Mouse (Mus musculus): ENCODE measurements around the gene Pcbp3. TPM values are rescaled to one million over a fixed set of nuclear protein-coding genes. Genes with fewer than 3 reads are reported as not detected.

Pcbp3 gene
- polyA plus RNA-seq, 1 experiment from 2014 or later = 11.9 TPM

DNA sequence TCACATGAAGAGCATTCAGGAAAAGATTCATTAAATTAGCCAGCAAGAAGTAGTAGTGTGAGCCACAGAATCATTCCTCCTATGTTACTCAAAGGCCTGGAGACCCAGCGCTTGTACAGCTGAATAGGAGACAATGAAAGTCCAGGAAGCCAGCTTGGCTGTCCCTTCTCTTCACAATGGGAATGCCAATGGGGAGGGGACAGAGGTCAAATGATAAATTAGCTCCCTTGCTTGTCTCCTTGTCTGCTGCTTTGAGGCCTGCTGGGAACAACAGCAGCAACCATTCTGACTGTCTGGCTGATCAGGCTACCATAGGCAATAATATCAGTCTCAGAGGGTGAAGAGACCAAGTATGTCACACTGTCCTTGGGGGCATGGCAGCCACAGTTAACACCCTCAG is 130.5 kb downstream of the Pcbp3 start:
- Histone ChIP-seq H3K9me3 (replicated peaks; ENCODE audit: control insufficient read depth, low read length) (peaks cover 5% of the 10 kb centered on the region), H3K9ac (ENCODE audit: low read length) (no peak overlapping the region), H3K4me2 (ENCODE audit: low read depth, low read length) (no peak overlapping the region), H3K27me3 (ENCODE audit: control insufficient read depth, insufficient read depth, low read length) (no peaks in the 10 kb centered on the region), H3K4me3 (ENCODE audit: low read length) (no peak overlapping the region), H3K27ac (ENCODE audit: low read length) (no peak overlapping the region), H3K4me1 (ENCODE audit: control insufficient read depth, insufficient read depth, low read length) (no peaks in the 10 kb centered on the region), H3K36me3 (ENCODE audit: control insufficient read depth, insufficient read depth) (no peaks in the 10 kb centered on the region)
- WGBS = 83% methylated on average over 1 of the region's 1 CpGs
- no peak for ATAC-seq (replicated peaks; ENCODE audit: extremely low read depth, insufficient read depth, low FRiP score)

DNA sequence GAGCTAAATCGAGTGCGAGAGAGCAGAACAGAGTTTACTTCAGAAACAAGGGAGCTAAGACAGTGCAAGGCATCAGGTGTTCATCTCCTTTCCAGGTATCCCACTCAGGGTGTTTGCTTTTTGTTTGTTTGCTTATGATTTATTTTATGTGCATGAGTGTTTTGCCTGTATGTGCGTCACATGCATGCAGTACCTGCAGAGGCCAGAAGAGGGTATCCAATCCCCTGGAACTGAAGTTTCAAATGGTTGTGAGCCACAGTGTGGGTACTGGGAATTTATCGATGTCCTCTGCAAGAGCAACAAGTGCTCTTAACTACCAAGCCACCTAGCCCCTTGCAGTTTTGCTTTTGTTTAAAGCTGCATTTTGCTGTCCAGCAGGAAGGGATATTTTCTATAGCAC is 132.8 kb downstream of the Pcbp3 start:
- Histone ChIP-seq H3K36me3 (ENCODE audit: control insufficient read depth, insufficient read depth) (no peaks in the 10 kb centered on the region), H3K27me3 (ENCODE audit: control insufficient read depth, insufficient read depth, low read length) (no peaks in the 10 kb centered on the region), H3K4me1 (ENCODE audit: control insufficient read depth, insufficient read depth, low read length) (no peaks in the 10 kb centered on the region), H3K4me3 (ENCODE audit: low read length) (no peak overlapping the region), H3K4me2 (ENCODE audit: low read depth, low read length) (no peak overlapping the region), H3K9ac (ENCODE audit: low read length) (no peak overlapping the region), H3K9me3 (replicated peaks; ENCODE audit: control insufficient read depth, low read length) (peaks cover 5% of the 10 kb centered on the region), H3K27ac (ENCODE audit: low read length) (no peak overlapping the region)
- 96% methylated on average over 4 of the region's 4 CpGs for WGBS
- ATAC-seq (replicated peaks; ENCODE audit: extremely low read depth, insufficient read depth, low FRiP score) = no peak

DNA sequence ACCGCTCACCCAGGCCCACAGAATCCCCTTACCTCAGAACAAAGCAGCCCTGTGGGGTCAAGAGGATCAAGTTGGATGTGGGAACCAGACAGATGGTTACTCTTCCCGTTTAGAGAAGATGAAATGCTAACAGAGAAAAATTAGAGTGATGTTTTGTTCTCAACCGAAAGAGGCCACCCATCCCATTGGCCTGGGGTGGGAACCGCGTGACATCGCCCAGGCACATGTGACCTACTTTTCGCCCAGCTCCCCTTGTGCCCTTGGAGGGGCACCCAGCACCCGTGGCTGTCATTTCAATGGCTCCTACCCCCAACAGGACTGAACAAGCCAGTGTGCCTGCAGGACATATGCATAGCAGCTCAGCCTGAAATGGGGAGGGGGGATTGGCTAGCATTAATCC is 139.0 kb downstream of the Pcbp3 start:
- WGBS = 83% methylated on average over 8 of the region's 8 CpGs
- ATAC-seq (replicated peaks; ENCODE audit: extremely low read depth, insufficient read depth, low FRiP score) = no peak
- Histone ChIP-seq H3K4me1 (ENCODE audit: control insufficient read depth, insufficient read depth, low read length) (no peaks in the 10 kb centered on the region), H3K4me3 (ENCODE audit: low read length) (no peak overlapping the region), H3K9ac (ENCODE audit: low read length) (no peak overlapping the region), H3K36me3 (ENCODE audit: control insufficient read depth, insufficient read depth) (no peaks in the 10 kb centered on the region), H3K9me3 (replicated peaks; ENCODE audit: control insufficient read depth, low read length) (no peaks in the 10 kb centered on the region), H3K4me2 (ENCODE audit: low read depth, low read length) (no peak overlapping the region), H3K27ac (ENCODE audit: low read length) (no peak overlapping the region), H3K27me3 (ENCODE audit: control insufficient read depth, insufficient read depth, low read length) (no peaks in the 10 kb centered on the region)

DNA sequence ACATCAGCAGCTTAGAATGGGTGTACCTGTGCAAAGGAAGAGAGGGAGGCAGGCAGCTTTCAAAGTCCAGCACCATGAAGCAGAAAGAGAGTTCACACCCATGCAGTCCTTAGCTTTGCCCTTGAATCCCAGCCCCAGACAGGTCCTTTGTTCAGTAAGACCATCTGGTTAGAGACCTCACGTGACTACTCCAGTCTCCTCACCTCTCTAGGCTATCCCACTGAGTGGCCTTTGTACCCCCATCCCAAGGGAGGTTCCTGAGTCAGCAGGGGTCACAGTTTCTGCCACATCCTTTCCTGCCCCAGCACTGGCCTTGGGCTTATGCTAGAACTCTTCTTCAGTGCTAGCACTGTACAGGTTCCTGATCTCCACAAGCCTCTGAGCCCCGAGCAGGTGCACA is 142.4 kb downstream of the Pcbp3 start:
- Histone ChIP-seq H3K4me3 (ENCODE audit: low read length) (no peak overlapping the region), H3K27me3 (ENCODE audit: control insufficient read depth, insufficient read depth, low read length) (no peaks in the 10 kb centered on the region), H3K36me3 (ENCODE audit: control insufficient read depth, insufficient read depth) (no peaks in the 10 kb centered on the region), H3K4me1 (ENCODE audit: control insufficient read depth, insufficient read depth, low read length) (0 out of 2 replicates have a peak, but pooled peaks cover 2% of the 10 kb centered on the region), H3K9me3 (replicated peaks; ENCODE audit: control insufficient read depth, low read length) (no peaks in the 10 kb centered on the region), H3K4me2 (ENCODE audit: low read depth, low read length) (no peak overlapping the region), H3K27ac (ENCODE audit: low read length) (no peak overlapping the region), H3K9ac (ENCODE audit: low read length) (no peak overlapping the region)
- no peak for ATAC-seq (replicated peaks; ENCODE audit: extremely low read depth, insufficient read depth, low FRiP score)
- 69% methylated on average over 2 of the region's 2 CpGs for WGBS

DNA sequence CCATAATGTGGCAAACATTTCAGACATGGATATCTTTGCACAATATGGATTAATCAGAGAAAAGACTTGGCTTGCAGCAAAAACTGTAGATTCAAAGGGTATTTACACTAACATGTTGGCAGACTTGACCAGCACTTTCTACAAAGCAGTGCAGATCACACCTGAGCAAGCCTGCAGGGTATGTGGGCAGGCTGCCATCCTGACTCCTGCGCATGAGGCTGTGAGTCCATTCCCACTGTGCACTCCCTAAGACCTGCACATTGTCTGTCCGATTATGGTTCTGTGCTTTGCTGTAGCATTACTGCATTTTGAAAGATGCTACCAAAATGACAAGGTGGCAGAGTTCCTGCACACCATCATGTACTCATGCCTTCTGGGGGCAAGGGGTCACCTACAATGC is 143.3 kb downstream of the Pcbp3 start:
- Histone ChIP-seq H3K36me3 (ENCODE audit: control insufficient read depth, insufficient read depth) (no peaks in the 10 kb centered on the region), H3K9ac (ENCODE audit: low read length) (no peak overlapping the region), H3K9me3 (replicated peaks; ENCODE audit: control insufficient read depth, low read length) (no peaks in the 10 kb centered on the region), H3K27ac (ENCODE audit: low read length) (no peak overlapping the region), H3K27me3 (ENCODE audit: control insufficient read depth, insufficient read depth, low read length) (no peaks in the 10 kb centered on the region), H3K4me2 (ENCODE audit: low read depth, low read length) (no peak overlapping the region), H3K4me3 (ENCODE audit: low read length) (no peak overlapping the region), H3K4me1 (ENCODE audit: control insufficient read depth, insufficient read depth, low read length) (0 out of 2 replicates have a peak, but pooled peaks cover 2% of the 10 kb centered on the region)
- no peak for ATAC-seq (replicated peaks; ENCODE audit: extremely low read depth, insufficient read depth, low FRiP score)
- 81% methylated on average over 2 of the region's 2 CpGs for WGBS

DNA sequence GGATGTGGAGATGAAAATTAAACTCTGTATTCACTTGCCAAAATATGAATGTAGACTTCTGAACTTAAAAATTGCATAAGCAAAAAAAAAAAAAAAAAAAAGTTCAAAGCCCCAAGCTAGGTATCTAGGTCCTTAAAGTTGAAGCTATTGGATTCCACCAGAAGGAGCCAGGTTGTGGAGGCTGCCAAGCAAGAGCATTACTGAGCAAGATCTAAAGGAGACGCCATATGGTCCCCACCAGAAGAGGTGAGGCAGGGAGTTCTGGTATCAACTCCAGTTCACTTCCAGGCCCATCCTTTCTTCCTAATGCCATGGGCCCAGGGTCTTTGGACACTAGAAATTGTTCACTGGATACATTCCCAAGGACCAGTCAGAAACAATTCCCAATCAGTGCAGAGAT is 144.8 kb downstream of the Pcbp3 start:
- no peak for ATAC-seq (replicated peaks; ENCODE audit: extremely low read depth, insufficient read depth, low FRiP score)
- H3K27me3 ChIP-seq (ENCODE audit: control insufficient read depth, insufficient read depth, low read length) = no peaks in the 10 kb centered on the region
- no peaks in the 10 kb centered on the region for H3K9me3 ChIP-seq (replicated peaks; ENCODE audit: control insufficient read depth, low read length)
- H3K36me3 ChIP-seq (ENCODE audit: control insufficient read depth, insufficient read depth) = no peaks in the 10 kb centered on the region
- H3K9ac ChIP-seq (ENCODE audit: low read length) = no peak overlapping the region
- no peak overlapping the region for H3K27ac ChIP-seq (ENCODE audit: low read length)
- no peak overlapping the region for H3K4me2 ChIP-seq (ENCODE audit: low read depth, low read length)
- H3K4me1 ChIP-seq (ENCODE audit: control insufficient read depth, insufficient read depth, low read length) = 0 out of 2 replicates have a peak, but pooled peaks cover 2% of the 10 kb centered on the region
- no peak overlapping the region for H3K4me3 ChIP-seq (ENCODE audit: low read length)
- WGBS = 92% methylated on average over 1 of the region's 1 CpGs

DNA sequence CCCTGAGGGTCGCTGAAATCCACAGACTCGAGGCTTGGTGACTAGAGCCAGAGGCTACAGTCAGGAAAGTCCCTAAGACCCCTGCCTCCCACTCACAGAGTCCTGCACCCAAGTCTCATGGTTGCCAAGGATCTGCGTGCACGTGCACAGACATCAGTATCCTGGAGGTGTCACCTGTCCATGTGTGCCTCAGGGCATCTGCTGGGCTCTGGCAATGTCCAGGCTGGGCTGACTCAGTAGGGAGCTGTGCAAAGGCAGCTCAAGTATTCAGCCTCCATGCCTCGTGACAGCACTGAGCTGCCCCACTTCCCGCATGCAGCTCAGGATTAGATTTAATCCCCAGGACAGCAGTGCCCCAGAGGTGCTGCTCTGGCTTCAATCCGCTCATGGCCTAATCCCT is 145.3 kb downstream of the Pcbp3 start:
- H3K4me3 ChIP-seq (ENCODE audit: low read length) = no peak overlapping the region
- no peaks in the 10 kb centered on the region for H3K36me3 ChIP-seq (ENCODE audit: control insufficient read depth, insufficient read depth)
- H3K9ac ChIP-seq (ENCODE audit: low read length) = no peak overlapping the region
- H3K27ac ChIP-seq (ENCODE audit: low read length) = no peak overlapping the region
- no peak overlapping the region for H3K4me2 ChIP-seq (ENCODE audit: low read depth, low read length)
- no peak for ATAC-seq (replicated peaks; ENCODE audit: extremely low read depth, insufficient read depth, low FRiP score)
- 62% methylated on average over 7 of the region's 7 CpGs for WGBS
- H3K9me3 ChIP-seq (replicated peaks; ENCODE audit: control insufficient read depth, low read length) = no peaks in the 10 kb centered on the region
- 0 out of 2 replicates have a peak, but pooled peaks cover 2% of the 10 kb centered on the region for H3K4me1 ChIP-seq (ENCODE audit: control insufficient read depth, insufficient read depth, low read length)
- no peaks in the 10 kb centered on the region for H3K27me3 ChIP-seq (ENCODE audit: control insufficient read depth, insufficient read depth, low read length)

DNA sequence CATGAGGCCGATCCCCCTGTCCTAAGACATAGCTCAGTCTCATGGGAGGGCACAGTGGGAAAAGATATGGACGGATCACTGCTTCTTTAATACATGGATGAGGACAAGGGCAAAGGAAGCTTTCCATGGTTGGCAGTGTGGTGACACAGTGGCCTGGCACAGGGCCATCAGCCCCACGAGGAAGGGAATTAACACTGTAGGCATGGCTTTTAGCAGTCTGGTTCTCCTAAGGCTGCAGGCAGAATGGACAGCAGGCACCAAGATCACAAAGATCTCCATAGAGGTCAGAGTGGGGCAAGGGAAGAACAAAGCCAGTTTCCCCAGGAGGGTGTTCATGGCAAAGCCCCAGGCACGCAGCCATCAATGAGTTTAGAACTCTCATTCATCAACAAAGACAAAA is 146.2 kb downstream of the Pcbp3 start:
- H3K9me3 ChIP-seq (replicated peaks; ENCODE audit: control insufficient read depth, low read length) = no peaks in the 10 kb centered on the region
- no peak overlapping the region for H3K4me3 ChIP-seq (ENCODE audit: low read length)
- ATAC-seq (replicated peaks; ENCODE audit: extremely low read depth, insufficient read depth, low FRiP score) = no peak
- H3K27ac ChIP-seq (ENCODE audit: low read length) = no peak overlapping the region
- H3K4me2 ChIP-seq (ENCODE audit: low read depth, low read length) = no peak overlapping the region
- H3K4me1 ChIP-seq (ENCODE audit: control insufficient read depth, insufficient read depth, low read length) = 0 out of 2 replicates have a peak, but pooled peaks cover 2% of the 10 kb centered on the region
- H3K27me3 ChIP-seq (ENCODE audit: control insufficient read depth, insufficient read depth, low read length) = no peaks in the 10 kb centered on the region
- 59% methylated on average over 4 of the region's 4 CpGs for WGBS
- no peak overlapping the region for H3K9ac ChIP-seq (ENCODE audit: low read length)
- no peaks in the 10 kb centered on the region for H3K36me3 ChIP-seq (ENCODE audit: control insufficient read depth, insufficient read depth)

DNA sequence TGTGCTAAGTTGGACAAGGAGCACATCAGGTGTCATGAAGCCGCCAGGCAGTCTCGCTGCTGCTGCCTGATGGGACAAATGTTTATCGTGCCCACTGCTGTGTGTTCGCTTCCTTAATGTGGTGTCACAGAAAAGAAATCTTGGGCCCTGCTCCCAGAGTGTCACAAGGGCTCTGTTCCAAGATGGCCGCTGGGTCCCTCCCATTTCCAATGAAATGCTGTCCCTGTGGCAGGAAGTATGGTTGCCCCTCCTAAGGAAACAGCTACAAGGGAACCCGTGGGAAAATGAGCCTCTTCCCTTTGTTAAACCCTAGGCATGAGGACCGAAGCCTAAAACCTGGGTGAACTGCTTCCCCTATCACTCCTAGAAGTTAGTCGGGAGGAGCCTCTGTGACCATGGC is 146.9 kb downstream of the Pcbp3 start:
- no peak for ATAC-seq (replicated peaks; ENCODE audit: extremely low read depth, insufficient read depth, low FRiP score)
- Histone ChIP-seq H3K9ac (ENCODE audit: low read length) (no peak overlapping the region), H3K4me3 (ENCODE audit: low read length) (no peak overlapping the region), H3K4me1 (ENCODE audit: control insufficient read depth, insufficient read depth, low read length) (0 out of 2 replicates have a peak, but pooled peaks cover 2% of the 10 kb centered on the region), H3K36me3 (ENCODE audit: control insufficient read depth, insufficient read depth) (no peaks in the 10 kb centered on the region), H3K9me3 (replicated peaks; ENCODE audit: control insufficient read depth, low read length) (no peaks in the 10 kb centered on the region), H3K4me2 (ENCODE audit: low read depth, low read length) (no peak overlapping the region), H3K27me3 (ENCODE audit: control insufficient read depth, insufficient read depth, low read length) (no peaks in the 10 kb centered on the region), H3K27ac (ENCODE audit: low read length) (no peak overlapping the region)
- 81% methylated on average over 8 of the region's 8 CpGs for WGBS
